Mouse (Mus musculus) cortical plate, adult 2 months (tissue): ENCODE results near the gene Fgd5. TPM values are rescaled to one million over a fixed set of nuclear protein-coding genes. Genes with fewer than 3 reads are reported as not detected.
A peak's percentile ranks its signal among the peaks of the same experiment; 100 is the strongest.

Experiments used
- H3K27ac ChIP-seq: fragments of 200-500 bp; 2 replicates; pipeline ENCODE4 v1.5.1; 2012; ENCODE audit warnings: low read length, control low read depth, inconsistent platforms; ENCODE audit not compliant: insufficient read depth
- H3K4me1 ChIP-seq: fragments of 200-500 bp; 2 replicates; pipeline ENCODE4 v1.6.1; 2011; ENCODE audit warnings: low read length; ENCODE audit not compliant: control insufficient read depth, insufficient read depth
- H3K4me3 ChIP-seq: fragments of 200-500 bp; 2 replicates; pipeline ENCODE4 v1.5.1; 2011; ENCODE audit warnings: mild to moderate bottlenecking, low read length, control low read depth; ENCODE audit not compliant: insufficient read depth
- CTCF ChIP-seq: fragments of 200-500 bp; IDR thresholded peaks from 2 replicates; pipeline ENCODE4 v1.5.1; 2011; ENCODE audit warnings: mild to moderate bottlenecking, control low read depth, low read length; ENCODE audit not compliant: insufficient read depth; ENCODE audit errors: extremely low read depth
- POLR2A ChIP-seq: fragments of 200-500 bp; IDR thresholded peaks from 2 replicates; pipeline ENCODE4 v1.6.1; 2011; ENCODE audit warnings: mild to moderate bottlenecking, low read length, control low read depth; ENCODE audit not compliant: insufficient read depth; ENCODE audit errors: extremely low read depth
- polyA plus RNA-seq: library from polyadenylated mRNA; depleted of rRNA; stranded (reverse); fragments of >200 nt; gene quantifications from 2 replicates; pipeline ENCODE4 v1.2.3, GENCODE M21; 2012

Fgd5 gene
- polyA plus RNA-seq, 1 experiment = 5.0 TPM

DNA sequence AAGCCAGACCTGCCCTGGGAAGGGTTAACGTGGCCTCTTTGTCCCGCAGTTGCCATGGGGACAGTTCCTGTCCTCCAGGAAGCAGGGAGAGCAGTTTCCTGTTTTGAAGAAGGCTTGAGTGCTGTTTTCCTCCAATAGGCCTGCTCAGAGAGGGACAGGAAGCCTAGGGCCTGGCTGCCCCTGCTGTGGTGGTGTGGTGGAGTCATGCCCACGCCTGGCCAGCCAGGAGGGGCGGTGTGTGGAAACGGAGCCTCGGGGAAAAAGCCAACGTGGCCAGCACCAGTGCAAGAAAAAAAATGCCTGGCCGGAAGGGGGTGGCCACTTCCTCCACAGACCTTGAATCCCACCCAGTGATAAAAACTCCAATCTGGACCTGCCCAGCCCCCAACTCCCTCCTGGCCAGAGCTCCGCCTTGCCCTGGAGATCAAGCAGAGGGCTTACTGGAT lies 6.5 kb upstream of the Fgd5 start:
- TF ChIP-seq POLR2A (no peak), CTCF (no peak)
- Histone ChIP-seq H3K27ac (no peak overlapping the region), H3K4me3 (no peak overlapping the region), H3K4me1 (no peaks in the 10 kb centered on the region)

DNA sequence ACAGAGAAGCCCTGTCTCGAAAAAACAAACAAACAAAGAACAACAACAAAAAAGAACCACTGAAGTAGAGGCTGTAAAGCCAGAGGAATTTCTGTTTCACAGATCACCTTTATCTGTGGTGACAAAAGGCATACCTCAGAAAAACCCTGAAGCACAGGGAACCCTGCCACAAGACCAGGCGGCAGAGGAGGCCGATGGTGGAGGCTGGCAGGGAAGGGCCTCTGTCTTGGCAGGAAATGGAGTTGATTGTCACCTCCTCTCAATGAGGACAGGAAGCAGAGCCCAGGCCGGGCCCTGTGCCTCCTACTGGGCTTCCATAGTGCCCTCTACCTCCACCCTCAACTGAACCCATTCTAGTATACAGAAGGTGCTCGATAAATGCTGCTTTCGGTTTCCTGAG lies 4.7 kb upstream of the Fgd5 start:
- TF ChIP-seq POLR2A (no peak), CTCF (no peak)
- Histone ChIP-seq H3K27ac (no peak overlapping the region), H3K4me1 (no peaks in the 10 kb centered on the region), H3K4me3 (no peak overlapping the region)

DNA sequence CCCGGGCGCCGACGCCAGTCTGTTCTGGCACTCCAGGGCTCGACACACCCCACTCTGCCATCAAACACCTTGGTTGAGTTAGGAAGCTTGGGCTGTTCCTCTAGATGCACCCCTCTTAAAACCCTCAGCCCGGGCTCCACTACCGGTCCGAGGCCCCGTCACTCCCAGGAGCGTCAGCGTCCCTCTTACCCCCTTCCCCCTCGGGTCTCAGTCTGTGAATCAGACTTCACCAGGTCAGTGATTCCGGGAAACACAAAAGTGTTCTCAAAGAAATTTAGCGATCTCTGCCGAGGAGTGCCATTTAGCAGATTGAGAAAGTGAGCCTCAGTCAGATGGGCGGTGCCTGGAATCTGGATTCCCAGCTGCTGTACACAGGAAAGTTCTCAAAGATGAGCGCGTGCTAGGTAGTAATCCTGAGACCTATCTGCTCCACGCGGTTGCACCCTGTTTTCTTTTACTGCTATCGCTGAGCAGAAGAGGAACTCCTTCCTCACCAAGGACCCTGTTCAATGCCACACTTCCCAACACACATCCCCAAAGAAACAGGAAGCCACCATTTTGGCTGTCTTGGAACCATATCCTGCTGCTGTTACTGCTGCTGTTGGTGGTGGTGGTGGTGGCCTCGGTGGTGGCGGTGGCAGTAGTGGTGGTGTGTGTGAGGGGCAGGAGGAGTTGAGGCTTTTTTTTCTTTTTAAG lies 771 bp downstream of the Fgd5 start:
- peak overlapping the region; percentile 27 for H3K4me3 ChIP-seq
- TF ChIP-seq POLR2A (no peak), CTCF (no peak)
- H3K27ac ChIP-seq = 0 out of 2 replicates have a peak overlapping the region, but pooled peaks have one; percentile 52
- no peaks in the 10 kb centered on the region for H3K4me1 ChIP-seq

DNA sequence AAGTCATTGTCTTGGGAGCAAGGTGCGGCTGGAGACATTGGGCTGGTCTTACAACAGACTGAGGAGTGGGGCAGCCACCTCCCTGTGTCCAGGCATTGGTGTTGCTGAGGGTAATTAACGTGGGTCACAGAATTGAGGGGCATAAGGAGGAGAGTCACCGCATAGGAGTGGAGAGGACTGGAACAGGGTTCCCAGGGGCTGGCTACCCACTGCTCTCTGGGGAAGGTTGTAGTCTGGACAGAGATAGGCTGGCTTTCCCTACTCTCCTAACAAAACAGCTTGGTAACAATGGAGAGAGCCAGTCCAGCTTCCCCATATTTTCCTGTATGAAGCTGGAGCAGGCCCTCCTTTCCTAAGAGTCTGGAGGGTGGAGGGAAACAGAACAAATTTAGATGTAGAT lies 1.3 kb downstream of the Fgd5 start:
- TF ChIP-seq CTCF = no peak
- TF ChIP-seq POLR2A = no peak
- H3K4me1 ChIP-seq = no peaks in the 10 kb centered on the region
- peak overlapping the region; percentile 27; the same call in 1 of the 2 replicates for H3K4me3 ChIP-seq
- H3K27ac ChIP-seq = no peak overlapping the region

DNA sequence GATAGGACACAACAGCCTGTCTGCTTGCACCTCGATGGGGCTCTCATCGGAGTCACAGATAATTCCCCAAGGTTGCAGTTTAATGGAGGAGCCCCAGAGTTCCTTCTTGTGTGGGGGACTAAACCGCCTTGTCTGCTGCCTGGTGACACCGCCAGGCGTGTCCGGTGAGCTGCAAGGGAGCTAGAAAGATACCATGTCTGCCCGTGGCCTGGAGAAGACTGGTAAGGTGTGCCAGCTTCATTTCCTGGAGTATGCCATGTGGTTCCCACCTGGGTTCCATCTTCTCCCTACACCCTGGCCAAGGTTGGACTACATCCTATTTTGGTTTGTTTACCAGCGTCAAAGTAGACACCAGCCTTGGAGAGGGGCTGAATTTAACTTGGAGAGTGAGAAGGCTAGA lies 11.4 kb downstream of the Fgd5 start:
- TF ChIP-seq CTCF = no peak
- TF ChIP-seq POLR2A = no peak
- Histone ChIP-seq H3K4me3 (no peak overlapping the region), H3K4me1 (no peaks in the 10 kb centered on the region; the same call in 1 of the 2 replicates), H3K27ac (no peak overlapping the region)

DNA sequence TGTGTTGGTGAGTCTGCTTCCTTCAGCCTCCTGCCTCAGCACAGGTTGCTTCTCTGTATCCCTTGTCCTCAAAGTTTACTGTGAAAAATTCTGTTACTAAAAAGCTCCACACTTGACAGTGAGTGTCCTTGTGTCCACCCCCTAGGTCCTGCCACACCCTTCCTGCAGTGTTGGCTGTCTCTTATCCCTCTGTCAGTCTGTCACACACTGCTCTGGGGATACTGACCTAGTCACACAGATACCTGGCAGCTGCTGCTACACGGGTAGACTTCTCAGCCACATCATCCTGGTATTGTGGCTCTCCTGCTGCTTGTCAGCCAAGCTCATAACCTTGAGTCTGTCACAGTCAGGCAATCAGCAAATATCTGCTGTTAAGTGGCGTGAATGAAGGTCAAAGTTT lies 14.1 kb downstream of the Fgd5 start:
- Histone ChIP-seq H3K4me3 (no peak overlapping the region), H3K4me1 (no peaks in the 10 kb centered on the region; the same call in 1 of the 2 replicates), H3K27ac (no peak overlapping the region)
- TF ChIP-seq CTCF = no peak
- TF ChIP-seq POLR2A = no peak

DNA sequence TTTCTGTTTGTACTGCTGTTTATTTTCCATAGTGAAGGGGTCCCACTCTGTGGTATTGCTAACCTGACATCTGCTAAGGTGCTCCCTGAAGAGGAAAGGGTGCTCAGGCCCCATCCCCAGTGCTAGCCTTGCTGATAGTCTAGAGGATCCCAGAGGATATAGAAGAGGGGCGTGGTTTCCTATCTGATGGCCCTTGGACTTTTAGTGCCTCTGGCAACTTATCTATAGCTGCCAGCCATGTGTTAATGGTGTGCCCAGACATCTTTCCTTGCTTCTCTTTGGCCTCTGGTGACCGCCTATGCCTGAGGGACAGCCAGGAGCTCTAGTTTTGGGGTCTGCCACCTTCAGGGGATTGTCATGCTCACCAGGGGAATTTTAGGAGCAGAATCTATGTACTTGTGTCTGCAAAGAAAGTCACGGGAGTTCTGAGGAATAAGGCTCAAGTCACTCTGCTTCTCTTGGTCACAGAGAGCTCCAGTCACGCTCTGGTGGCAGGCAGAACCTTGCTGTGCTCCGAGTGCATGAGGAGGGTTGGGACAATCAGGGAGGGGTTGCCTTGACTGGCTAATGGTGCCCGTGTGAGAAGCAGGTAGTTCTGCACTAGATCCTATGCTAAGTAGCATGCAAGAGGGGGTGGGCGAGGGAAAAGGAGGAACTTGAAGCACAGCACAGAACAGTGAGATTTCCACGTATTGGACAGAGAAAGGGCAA lies 15.3 kb downstream of the Fgd5 start:
- H3K4me3 ChIP-seq = no peak overlapping the region
- H3K27ac ChIP-seq = no peak overlapping the region
- no peaks in the 10 kb centered on the region for H3K4me1 ChIP-seq
- TF ChIP-seq POLR2A (no peak), CTCF (no peak)

DNA sequence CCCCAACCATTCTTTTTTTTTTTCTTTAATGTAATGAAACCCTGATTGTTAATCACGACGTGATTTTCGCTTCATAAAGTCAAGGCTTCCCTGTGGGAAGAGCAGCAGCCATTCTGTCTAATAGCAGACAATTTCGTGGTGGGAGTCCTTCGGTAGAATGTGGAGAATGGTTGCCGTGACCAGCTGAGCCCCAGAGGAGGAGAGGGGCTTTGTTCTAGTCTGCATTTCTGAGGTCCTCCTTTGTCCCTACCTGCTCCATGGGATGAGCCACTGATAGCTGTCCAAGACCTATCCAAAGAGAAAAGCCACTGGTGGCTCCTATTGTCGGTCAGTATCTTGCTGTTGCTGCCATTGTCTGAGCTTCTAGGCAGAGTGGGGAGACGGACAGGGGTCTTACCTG lies 17.4 kb downstream of the Fgd5 start:
- TF ChIP-seq POLR2A = no peak
- no peak for TF ChIP-seq CTCF
- Histone ChIP-seq H3K4me3 (no peak overlapping the region), H3K27ac (no peak overlapping the region)

DNA sequence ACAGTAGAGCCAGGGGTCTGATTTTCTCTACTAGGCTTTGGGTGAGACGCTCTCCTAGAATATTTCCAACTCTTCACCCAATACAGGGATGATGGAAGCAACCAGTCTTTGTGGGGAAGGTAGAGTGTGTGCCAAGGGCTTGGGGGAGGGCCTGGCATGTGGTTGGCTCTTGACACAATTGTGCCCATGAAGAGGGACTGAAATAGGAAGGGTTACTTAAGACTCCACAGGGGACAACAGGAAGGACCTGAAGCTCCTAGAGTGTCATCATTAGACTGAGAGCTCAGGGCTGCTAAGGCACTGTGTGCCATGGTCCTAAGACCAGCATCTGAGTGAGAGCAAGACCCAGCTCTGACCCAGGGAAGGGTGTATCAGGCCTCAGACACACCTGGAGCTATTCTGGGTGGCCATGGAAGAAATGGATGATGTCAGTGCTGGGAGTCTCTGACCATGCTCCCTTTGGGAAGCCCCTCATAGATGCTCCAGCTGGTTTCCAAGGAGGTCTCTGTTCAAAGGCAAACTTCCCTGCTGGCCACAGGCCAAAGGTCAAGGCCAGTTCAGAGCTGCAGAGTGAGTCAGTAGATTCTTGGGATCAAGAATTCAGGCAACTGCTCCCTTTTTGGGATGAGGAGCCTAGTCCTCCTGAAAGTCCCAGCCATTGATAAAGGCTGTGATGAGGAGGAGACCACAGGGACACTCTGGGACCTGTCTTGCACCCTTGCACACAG lies 24.0 kb downstream of the Fgd5 start:
- no peak for TF ChIP-seq CTCF
- no peak for TF ChIP-seq POLR2A
- no peak overlapping the region for H3K27ac ChIP-seq
- H3K4me1 ChIP-seq = no peaks in the 10 kb centered on the region
- no peak overlapping the region for H3K4me3 ChIP-seq

More for the DNA sequence above, 17.4 kb downstream of the Fgd5 start:
- H3K4me1 ChIP-seq = no peaks in the 10 kb centered on the region
